Mouse (Mus musculus) MEL (cell line): Measurements from ENCODE around the gene Cmtm7. TPM values are rescaled to one million over a fixed set of nuclear protein-coding genes. Genes with fewer than 3 reads are reported as not detected.

Experiments used
- DNase-seq: peaks from one replicate; pipeline ENCODE4 v3.0.0; 2011; ENCODE audit warnings: low read depth, low spot score
- H3K27ac ChIP-seq: 2 replicates; pipeline ENCODE4 v1.5.1; 2012; ENCODE audit warnings: low read depth, mild to moderate bottlenecking, control low read depth, low read length, moderate library complexity; ENCODE audit not compliant: control insufficient read depth
- H3K27me3 ChIP-seq, 2 experiments: fragments of 150-350 bp in 1 of 2; sonication (generic) in 1 of 2; 2 replicates each; pipeline ENCODE4 v1.6.1; 2012; ENCODE audit warnings: low read length in 2 of 2, mild to moderate bottlenecking in 2 of 2, improper control_type of control experiment in 1 of 2, moderate library complexity in 1 of 2; ENCODE audit not compliant: insufficient read depth in 2 of 2, control insufficient read depth in 1 of 2
- H3K36me3 ChIP-seq, 2 experiments: 2 replicates each; pipeline ENCODE4 v1.6.1; 2012 to 2014; ENCODE audit warnings: low read length in 2 of 2, improper control_type of control experiment in 1 of 2, inconsistent platforms in 1 of 2, mild to moderate bottlenecking in 1 of 2; ENCODE audit not compliant: insufficient read depth in 2 of 2, control insufficient read depth in 1 of 2
- H3K4me1 ChIP-seq, 2 experiments: fragments of 150-350 bp in 1 of 2; sonication (generic) in 1 of 2; 2 replicates each; pipeline ENCODE4 v1.6.1; 2012; ENCODE audit warnings: low read length in 2 of 2, improper control_type of control experiment in 1 of 2, mild to moderate bottlenecking in 1 of 2; ENCODE audit not compliant: insufficient read depth in 2 of 2, control insufficient read depth in 1 of 2
- H3K4me3 ChIP-seq, 2 experiments: fragments of 150-350 bp in 1 of 2; sonication (generic) in 1 of 2; 2 replicates each; pipeline ENCODE4 v1.5.1; 2012; ENCODE audit warnings: low read depth in 2 of 2, low read length in 2 of 2, mild to moderate bottlenecking in 2 of 2, moderate library complexity in 2 of 2, control low read depth in 1 of 2, improper control_type of control experiment in 1 of 2; ENCODE audit not compliant: control insufficient read depth in 1 of 2, insufficient read depth in 1 of 2
- H3K79me2 ChIP-seq: 2 replicates; pipeline ENCODE4 v1.6.1; 2012; ENCODE audit warnings: mild to moderate bottlenecking, low read length, moderate library complexity; ENCODE audit not compliant: control insufficient read depth, poor library complexity, insufficient read depth
- H3K9ac ChIP-seq: 2 replicates; pipeline ENCODE4 v1.6.1; 2012; ENCODE audit warnings: low read depth, mild to moderate bottlenecking, control low read depth, low read length, moderate library complexity; ENCODE audit not compliant: control insufficient read depth, poor library complexity, severe bottlenecking
- H3K9me3 ChIP-seq: fragments of 150-350 bp; sonication (generic); replicated peaks from 2 replicates; pipeline ENCODE4 v1.6.1; 2012; ENCODE audit warnings: mild to moderate bottlenecking, low read length, improper control_type of control experiment, moderate library complexity; ENCODE audit not compliant: insufficient read depth
- BHLHE40 ChIP-seq: IDR thresholded peaks from 2 replicates; pipeline ENCODE4 v1.6.1; 2012; ENCODE audit warnings: low read depth, mild to moderate bottlenecking, inconsistent platforms, low read length, improper control_type of control experiment, borderline replicate concordance
- E2F4 ChIP-seq: IDR thresholded peaks from 2 replicates; pipeline ENCODE4 v1.6.1; 2011; ENCODE audit warnings: low read depth, low read length, improper control_type of control experiment, borderline replicate concordance
- ELF1 ChIP-seq: IDR thresholded peaks from 2 replicates; pipeline ENCODE4 v1.6.1; 2014; ENCODE audit warnings: low read depth, mild to moderate bottlenecking, inconsistent platforms, low read length, improper control_type of control experiment, moderate library complexity
- EP300 ChIP-seq, 2 experiments: IDR thresholded peaks; 2 replicates each; pipeline ENCODE4 v1.6.1; 2011; ENCODE audit warnings: improper control_type of control experiment in 2 of 2, low read length in 2 of 2, low read depth in 1 of 2, mild to moderate bottlenecking in 1 of 2
- ETS1 ChIP-seq: IDR thresholded peaks from 2 replicates; pipeline ENCODE4 v1.6.1; 2012; ENCODE audit warnings: low read depth, mild to moderate bottlenecking, inconsistent platforms, low read length, improper control_type of control experiment, moderate library complexity
- HCFC1 ChIP-seq: IDR thresholded peaks from 2 replicates; pipeline ENCODE4 v1.6.1; 2012; ENCODE audit warnings: low read depth, mild to moderate bottlenecking, inconsistent platforms, low read length, improper control_type of control experiment, moderate library complexity
- MAFK ChIP-seq: IDR thresholded peaks from 2 replicates; pipeline ENCODE4 v1.6.1; 2011; ENCODE audit warnings: low read depth, mild to moderate bottlenecking, low read length, improper control_type of control experiment, borderline replicate concordance
- MAX ChIP-seq: IDR thresholded peaks from 2 replicates; pipeline ENCODE4 v1.6.1; 2011; ENCODE audit warnings: low read length, improper control_type of control experiment
- MEF2A ChIP-seq: IDR thresholded peaks from 2 replicates; pipeline ENCODE4 v1.6.1; 2014; ENCODE audit warnings: low read depth, mild to moderate bottlenecking, inconsistent platforms, low read length, improper control_type of control experiment; ENCODE audit not compliant: poor library complexity, insufficient replicate concordance, severe bottlenecking; ENCODE audit errors: extremely low read depth
- MXI1 ChIP-seq: IDR thresholded peaks from 2 replicates; pipeline ENCODE4 v1.6.1; 2011; ENCODE audit warnings: mild to moderate bottlenecking, low read depth, low read length, improper control_type of control experiment
- MYB ChIP-seq: IDR thresholded peaks from 2 replicates; pipeline ENCODE4 v1.6.1; 2011; ENCODE audit warnings: mild to moderate bottlenecking, low read depth, low read length, improper control_type of control experiment
- MYC ChIP-seq: IDR thresholded peaks from 2 replicates; pipeline ENCODE4 v1.6.1; 2011; ENCODE audit warnings: low read depth, mild to moderate bottlenecking, low read length, improper control_type of control experiment, moderate library complexity
- NRF1 ChIP-seq: IDR thresholded peaks from 2 replicates; pipeline ENCODE4 v1.6.1; 2014; ENCODE audit warnings: low read depth, mild to moderate bottlenecking, inconsistent platforms, low read length, improper control_type of control experiment, moderate library complexity; ENCODE audit not compliant: poor library complexity, insufficient read depth, severe bottlenecking
- POLR2AphosphoS5 ChIP-seq: IDR thresholded peaks from 2 replicates; pipeline ENCODE4 v1.6.1; 2012; ENCODE audit warnings: low read depth, borderline replicate concordance, mild to moderate bottlenecking, inconsistent platforms, low read length, moderate library complexity, mixed read lengths
- SIN3A ChIP-seq: IDR thresholded peaks from 2 replicates; pipeline ENCODE4 v1.6.1; 2012; ENCODE audit warnings: low read length, improper control_type of control experiment, inconsistent platforms
- SMC3 ChIP-seq: IDR thresholded peaks from 2 replicates; pipeline ENCODE4 v1.6.1; 2011; ENCODE audit warnings: low read depth, low read length, improper control_type of control experiment
- TCF12 ChIP-seq: IDR thresholded peaks from 2 replicates; pipeline ENCODE4 v1.6.1; 2014; ENCODE audit warnings: low read depth, mild to moderate bottlenecking, inconsistent platforms, low read length, improper control_type of control experiment, moderate library complexity
- USF2 ChIP-seq, 2 experiments: IDR thresholded peaks; 2 replicates each; pipeline ENCODE4 v1.6.1; 2011 to 2012; ENCODE audit warnings: improper control_type of control experiment in 2 of 2, low read length in 2 of 2, borderline replicate concordance in 1 of 2, inconsistent platforms in 1 of 2, low read depth in 1 of 2, mild to moderate bottlenecking in 1 of 2; ENCODE audit not compliant: insufficient read depth in 1 of 2
- ZMIZ1 ChIP-seq: IDR thresholded peaks from 2 replicates; pipeline ENCODE4 v1.6.1; 2012; ENCODE audit warnings: low read depth, mild to moderate bottlenecking, inconsistent platforms, low read length, improper control_type of control experiment, moderate library complexity
- polyA plus RNA-seq, 2 experiments: library from polyadenylated mRNA; stranded (reverse) in 1 of 2; unstranded in 1 of 2; fragments of >175 nt in 1 of 2; fragments of >200 nt in 1 of 2; gene quantifications; 2 replicates each; pipeline versions ENCODE4 v1.2.1 to v1.2.4; 2012; ENCODE audit warnings: low replicate concordance in 2 of 2, low read depth in 1 of 2; ENCODE audit not compliant: insufficient read length in 2 of 2, insufficient read depth in 1 of 2, missing spikeins in 1 of 2
- total RNA-seq: library from RNA; depleted of rRNA; stranded (reverse); fragments of 300-350 nt; gene quantifications from 2 replicates; pipeline ENCODE4 v1.2.3, GENCODE M21; 2012

Gene Cmtm7
- total and polyA plus RNA-seq, 3 experiments = 290 to 545 TPM; not detected in 1

DNA sequence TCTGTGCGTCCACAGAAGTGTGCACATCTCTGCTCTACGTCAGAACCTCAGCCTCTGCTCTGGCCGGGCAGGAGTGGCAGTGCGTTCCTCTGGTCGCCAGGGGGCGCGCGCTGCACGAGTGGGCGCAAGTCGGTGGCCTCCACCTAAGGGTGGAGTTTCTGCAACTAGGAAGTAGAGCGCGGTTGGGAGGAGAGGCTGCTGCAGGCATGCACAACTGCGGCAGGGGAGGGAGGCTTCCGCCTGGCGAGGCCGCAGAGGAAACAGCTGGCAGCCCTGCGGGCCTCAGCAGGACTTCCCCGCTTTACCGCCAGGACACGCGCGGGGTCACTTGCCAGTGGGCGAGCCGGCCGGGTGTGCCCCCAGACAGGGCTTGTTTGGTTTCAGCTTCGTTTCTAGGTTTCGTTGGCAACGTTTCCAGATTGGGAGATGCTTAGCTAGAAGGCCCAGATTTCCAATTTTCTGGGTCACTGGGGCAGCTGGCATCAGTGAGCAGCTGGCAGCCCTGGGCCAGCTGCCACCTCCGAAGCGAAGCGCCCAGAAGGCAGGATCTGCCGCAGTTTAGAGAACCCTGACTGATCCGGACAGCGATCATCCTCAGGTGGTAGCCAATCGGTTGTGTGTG, 28.7 kb downstream of the Cmtm7 start (continued):
- TF ChIP-seq MEF2A (no peak), TCF12 (peak; percentile 37; the same call in 1 of the 2 replicates), MAX (peak; percentile 53; the same call in 1 of the 2 replicates), MAFK (no peak), SMC3 (peak; percentile 87), ELF1 (peak; percentile 91), MYB (no peak), EP300 (IDR thresholded peaks at IDR 0.05; ENCODE audit: low read depth in 1 of 2, low read length in 2 of 2) (no peak), MXI1 (peak; percentile 72), E2F4 (no peak), ETS1 (peak; percentile 85), SIN3A (peak; percentile 80), USF2 (IDR thresholded peaks at IDR 0.05; ENCODE audit: borderline replicate concordance in 1 of 2, insufficient read depth in 1 of 2, low read depth in 1 of 2, low read length in 2 of 2) (no peak), MYC (no peak), BHLHE40 (no peak)

DNA sequence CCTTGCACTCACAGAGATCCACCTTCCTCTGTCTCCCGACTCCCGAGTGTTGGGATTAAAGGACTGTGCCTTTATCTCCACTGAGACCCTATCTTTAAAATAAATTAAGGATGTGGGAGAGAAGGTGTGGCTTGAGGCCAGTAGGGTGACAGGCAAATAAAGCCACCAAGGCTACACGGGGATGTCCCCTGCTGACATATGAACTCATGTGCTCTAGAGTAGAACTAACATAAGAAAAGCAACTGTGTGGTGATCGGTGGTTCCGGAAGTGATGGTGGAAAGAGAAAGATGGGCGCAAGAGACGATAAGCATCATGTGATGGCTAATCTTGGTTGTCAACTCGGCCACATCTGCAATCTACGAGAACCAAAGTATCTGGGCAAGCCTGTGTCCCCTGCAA, 29.3 kb downstream of the Cmtm7 start:
- no peak overlapping the region for H3K9ac ChIP-seq
- H3K79me2 ChIP-seq = no peaks in the 10 kb centered on the region
- TF ChIP-seq MAFK (no peak), NRF1 (no peak), ZMIZ1 (no peak), POLR2AphosphoS5 (no peak), MEF2A (no peak), HCFC1 (no peak)
- no peak overlapping the region for H3K27ac ChIP-seq
- H3K4me3 ChIP-seq = no peak overlapping the region
- H3K4me1 ChIP-seq = no peaks in the 10 kb centered on the region; a peak in 1 of 4 replicates
- peaks cover 0 to 6% of the 10 kb centered on the region in 2 experiments; a peak in 2 of 4 replicates for H3K36me3 ChIP-seq
- no peaks in the 10 kb centered on the region for H3K27me3 ChIP-seq
- no peaks in the 10 kb centered on the region for H3K9me3 ChIP-seq
- DNase-seq = no peak
